ENCODE assay signal across 8 mouse cellular contexts in genomic region chr5:136907991-136908857, GRCm38 (mm10). TPM values are rescaled to one million over a fixed set of nuclear protein-coding genes. Genes with fewer than 3 reads are reported as not detected.
DNase-seq lines count a peak whose midpoint lies in the region; ATAC-seq lines count a peak whose summit lies in the region.

Gene Ift22, plus strand, starts transcription at chr5:136908150.

- no peaks in the 10 kb centered on the region for H3K9me3 ChIP-seq in intestine, embryonic 14.5 days (ENCODE audit: control insufficient read depth, low read length)

- peaks cover 5% of the 10 kb centered on the region; the same call in 1 of the 2 replicates for H3K4me1 ChIP-seq in intestine, embryonic 14.5 days (replicated peaks; ENCODE audit: control insufficient read depth, insufficient read depth, low read length)

- no peak within 1 kb of the TSS for H3K27ac ChIP-seq in intestine, embryonic 14.5 days (ENCODE audit: low read depth)

- peak within 1 kb of the TSS; percentile 72 for H3K4me3 ChIP-seq in intestine, embryonic 14.5 days (ENCODE audit: low read depth, low read length)

- H3K9ac ChIP-seq in intestine, embryonic 14.5 days (ENCODE audit: low read length) = peak within 1 kb of the TSS; percentile 59

- H3K27me3 ChIP-seq in intestine, embryonic 14.5 days (replicated peaks; ENCODE audit: control insufficient read depth, insufficient read depth, low read length) = no peaks in the 10 kb centered on the region

- peak; percentile 94 for DNase-seq in ZHBTc4 (ENCODE audit: low read depth, low spot score)
- peak; percentile 89 for DNase-seq in gastrocnemius, postnatal 25 days
- peak; percentile 95 for DNase-seq in intestine, embryonic 14.5 days (ENCODE audit: low spot score)
- DNase-seq in left cerebral cortex, postnatal 14 days (ENCODE audit: low spot score in 2 of 2) = peak; percentile 95 to 97
- DNase-seq in mesoderm, embryonic 11.5 days (ENCODE audit: low read depth, low spot score) = peak; percentile 93
- DNase-seq in right cerebral cortex, postnatal 36 days (ENCODE audit: low spot score in 2 of 2) = peak; percentile 88 to 92
- DNase-seq in yolk sac, embryonic 10.5 days (ENCODE audit: low spot score) = peak; percentile 89

- peaks cover 22% of the 10 kb centered on the region for H3K36me3 ChIP-seq in intestine, embryonic 14.5 days (ENCODE audit: control insufficient read depth, insufficient read depth, low read length)

- 10% methylated on average over 32 of the region's 32 CpGs for WGBS in intestine, embryonic 14.5 days

- peak within 1 kb of the TSS; percentile 72 for H3K4me2 ChIP-seq in intestine, embryonic 14.5 days (ENCODE audit: low read length)

- peak; percentile 96 for ATAC-seq in common myeloid progenitor, adult 5-6 weeks (replicated peaks; ENCODE audit: low read depth, poor library complexity, severe bottlenecking)
- ATAC-seq in intestine, embryonic 14.5 days (replicated peaks; ENCODE audit: low FRiP score, low TSS enrichment, low read depth) = peak; percentile 91

- intact Hi-C loops in left cerebral cortex, postnatal 14 days (cut with DNase I) = no loop called here

RNA-seq across cellular contexts. Expression of gene Ift22, which starts in this region (rescaled TPM):
- 3.8 and 15.0 TPM in 2 replicates for total RNA-seq in common myeloid progenitor, adult 5-6 weeks (2017)
- 1 to 10 TPM; 5.6 to 6.9 TPM for total RNA-seq in gastrocnemius, postnatal 25 days (2021)
- 59.4 and 71.7 TPM in 2 replicates for polyA plus RNA-seq in intestine, embryonic 14.5 days (2014; fragmentation: Nextera tagmentation; extraction: Ambion mirVana)
- total RNA-seq in left cerebral cortex, postnatal 14 days (2021) = 100 to 1,000 TPM in 1 of 2 experiments, 10 to 100 TPM in 1; 98.1 to 110 TPM
